Mouse (Mus musculus) mesoderm, embryonic 11.5 days (tissue): ENCODE data around the gene Itprid1.

Experiments
- DNase-seq: peaks from one replicate; pipeline ENCODE4 v3.0.0-alpha.2; 2012; ENCODE audit warnings: low read depth, low spot score

The Itprid1 gene

DNA sequence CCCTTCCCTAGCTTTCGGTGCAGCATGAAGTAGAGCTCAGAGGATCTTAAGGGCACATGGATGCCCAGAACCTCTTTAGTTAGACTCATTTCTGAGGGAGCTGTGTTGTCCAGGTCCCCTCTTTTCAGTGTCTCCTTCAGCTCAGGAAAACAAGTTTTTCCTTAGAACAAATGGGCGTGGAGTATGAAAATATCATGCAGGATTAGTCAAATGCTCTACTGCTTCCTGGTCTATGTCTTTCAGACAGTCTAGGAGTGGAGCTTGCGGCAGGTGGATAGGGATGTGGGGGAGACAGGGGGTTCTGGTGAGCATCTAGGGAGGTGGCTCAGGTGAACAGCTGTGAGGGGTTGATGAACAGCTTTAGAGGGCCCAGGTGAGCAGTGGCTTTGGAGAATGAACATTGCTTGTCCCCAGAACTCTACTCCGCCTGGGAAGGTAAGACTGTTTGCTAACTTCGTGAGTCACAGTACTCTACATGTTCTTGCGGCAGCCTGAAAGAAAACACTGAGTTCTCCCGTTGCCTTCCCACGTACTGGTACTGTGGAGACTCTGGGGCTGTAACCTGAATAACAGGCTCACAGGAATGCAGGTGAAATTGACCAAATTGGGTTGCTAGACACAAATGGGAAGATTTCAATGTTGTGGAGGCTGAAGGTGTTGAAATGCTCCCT lies at the start of gene Itprid1:
TSS of gene Itprid1 (plus strand) at position 246 of the 671 bp plus-strand sequence.
- no peak for DNase-seq

DNA sequence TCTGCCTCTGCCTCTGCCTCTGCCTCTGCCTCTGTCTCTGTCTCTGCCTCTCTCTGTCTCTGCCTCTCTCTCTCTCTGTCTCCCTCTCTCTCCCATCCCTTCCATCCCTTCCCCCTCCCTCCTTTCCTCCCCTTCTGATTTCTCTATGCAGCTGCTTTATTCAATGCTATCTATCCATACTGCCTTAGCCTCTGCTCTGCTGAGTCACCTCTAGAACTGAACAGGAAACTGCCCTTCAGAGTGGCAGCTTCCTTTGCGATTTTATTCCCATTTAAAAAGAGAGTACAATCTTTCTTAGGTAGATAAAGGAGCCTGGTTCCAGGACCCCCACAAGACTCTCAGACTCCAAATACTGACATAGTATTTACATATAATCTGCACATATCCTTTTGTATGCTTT lies 47.1 kb upstream of the Itprid1 start:
- DNase-seq, result no peak

DNA sequence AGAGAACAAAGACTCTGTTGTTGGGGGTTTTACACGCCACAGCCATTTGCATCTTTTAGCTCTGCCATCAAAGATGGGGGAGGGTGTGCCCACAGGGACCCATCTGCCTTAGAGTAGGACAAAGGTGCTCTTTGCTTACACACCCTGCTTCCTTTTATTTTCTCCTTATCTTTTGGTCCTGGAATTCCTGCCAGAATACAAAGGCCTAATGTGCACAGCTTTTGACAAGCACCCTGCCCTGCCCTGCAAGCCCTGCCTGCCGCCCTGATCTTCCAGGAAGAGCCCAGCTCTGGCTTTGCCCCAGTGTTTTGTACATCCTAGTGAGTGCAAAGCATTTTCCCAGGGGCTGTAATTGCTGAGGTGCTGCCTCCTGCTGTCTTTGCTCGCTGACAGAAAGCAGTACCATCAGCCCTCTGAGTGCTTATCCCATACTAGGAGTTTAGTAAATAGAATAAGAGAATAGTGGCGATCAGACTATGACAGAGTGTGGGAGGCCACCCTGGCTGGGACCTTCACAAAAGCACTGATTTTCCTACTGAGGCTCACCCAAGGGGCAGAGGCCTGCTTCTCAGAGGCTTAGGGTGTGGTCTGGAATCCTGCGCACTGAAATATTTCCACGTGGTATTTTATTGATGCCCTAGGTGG lies 44.7 kb upstream of the Itprid1 start:
- peak; percentile 68 for DNase-seq

DNA sequence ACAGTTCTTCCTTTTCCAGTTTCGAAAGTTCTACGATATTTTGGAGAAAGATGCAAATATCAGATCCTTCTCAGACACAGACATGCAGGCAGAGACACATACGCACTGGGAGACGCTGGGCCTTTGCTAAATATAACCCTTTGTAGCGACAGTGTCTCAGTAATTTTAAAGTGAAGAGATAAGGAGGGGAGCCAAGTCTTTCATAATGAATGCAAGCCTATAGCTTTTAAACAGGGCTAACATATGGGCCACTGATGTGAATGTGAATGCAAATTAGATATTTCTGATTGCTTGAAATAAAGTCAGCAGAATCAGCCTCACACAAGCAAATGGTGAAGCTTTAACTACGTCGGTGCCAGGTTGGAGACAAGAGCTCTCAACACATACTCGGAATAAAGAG lies 44.2 kb upstream of the Itprid1 start:
- DNase-seq, result no peak

GRCm38 (mm10) chr6:55802686-55803085 lies 34.0 kb upstream of the Itprid1 start:
- no peak for DNase-seq

GRCm38 (mm10) chr6:55803357-55803756 lies 33.3 kb upstream of the Itprid1 start:
- no peak for DNase-seq

- DNase-seq, result peak; percentile 72
Observed at GRCm38 (mm10) chr6:55803991-55804680, 32.6 kb upstream of the Itprid1 start.

DNA sequence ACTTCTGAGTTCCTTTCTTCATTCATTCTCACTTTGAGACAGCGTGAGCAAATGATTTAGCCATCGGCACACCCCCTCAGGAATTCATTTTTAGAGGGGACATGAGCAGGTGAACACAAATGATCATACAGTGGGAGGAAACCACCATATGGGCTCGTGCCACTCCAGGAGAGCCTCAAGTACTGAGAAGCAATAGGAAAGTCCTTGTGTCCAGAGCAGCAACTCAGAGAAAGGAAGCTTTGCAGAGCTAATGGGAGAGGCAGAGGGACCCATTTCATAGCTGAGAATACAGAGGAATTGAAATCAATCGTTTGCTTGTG lies 32.1 kb upstream of the Itprid1 start:
- DNase-seq, result no peak

DNA sequence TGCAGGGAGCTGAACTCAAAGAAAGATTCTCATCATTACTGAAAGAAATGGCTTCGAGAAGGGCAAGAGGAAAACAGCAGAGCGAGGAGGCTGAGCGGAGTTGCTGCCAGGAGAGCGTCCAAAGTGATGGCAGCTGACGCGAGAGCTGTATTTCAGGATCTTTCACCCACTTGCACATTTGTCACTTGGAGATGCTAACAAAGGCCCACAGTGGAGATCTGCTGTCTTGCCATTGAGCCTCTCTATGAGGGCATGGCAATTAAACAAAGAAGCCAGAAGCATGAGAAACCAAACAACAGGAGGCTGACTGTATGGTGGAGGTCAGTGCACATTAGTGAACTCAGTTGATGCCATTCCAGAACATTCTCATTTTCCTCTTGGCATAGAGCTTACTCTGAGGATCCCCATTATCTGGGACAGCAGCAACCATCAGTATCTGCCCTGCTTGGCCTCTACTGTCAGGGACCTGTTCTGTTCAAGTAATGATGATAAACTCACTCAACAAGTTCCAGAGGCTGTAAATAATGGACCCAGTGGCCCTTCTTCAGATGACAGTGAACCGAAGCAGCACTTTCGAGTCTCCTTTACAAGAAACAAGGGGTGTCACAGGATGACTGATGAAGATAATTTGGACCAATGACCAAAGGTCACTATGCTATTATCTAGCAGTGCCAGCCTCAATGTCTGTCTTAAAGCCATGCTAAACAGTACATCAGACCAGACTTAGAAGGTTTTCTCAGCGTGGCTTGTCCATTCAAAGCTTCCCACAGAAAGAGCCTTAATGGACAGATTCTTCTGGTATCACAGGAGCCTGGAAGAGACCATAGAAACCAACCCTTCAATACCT lies 31.2 kb upstream of the Itprid1 start:
- DNase-seq, result no peak

GRCm38 (mm10) chr6:55806537-55806936 lies 30.2 kb upstream of the Itprid1 start:
- no peak for DNase-seq

DNA sequence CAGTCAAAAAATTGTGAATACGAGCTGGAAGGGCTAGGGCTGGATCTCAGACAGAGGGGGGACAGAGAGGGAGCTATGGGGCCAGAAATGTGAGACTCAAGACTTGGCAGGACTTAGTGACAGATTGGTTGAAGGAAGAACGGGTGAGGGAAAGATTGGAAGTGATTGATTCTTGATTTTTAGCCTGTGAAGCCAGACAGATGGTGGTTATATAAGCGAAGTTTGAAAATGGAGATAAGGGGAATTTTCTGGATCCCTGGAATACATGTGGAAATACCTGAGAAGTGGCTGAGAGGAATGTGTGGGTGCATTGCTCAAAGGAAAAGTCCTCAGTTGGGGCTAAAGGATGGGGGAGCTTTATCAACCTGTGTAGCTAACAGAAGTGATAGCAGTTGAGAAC lies 28.0 kb upstream of the Itprid1 start:
- no peak for DNase-seq

- no peak for DNase-seq
Observed at GRCm38 (mm10) chr6:55811153-55811552, 25.5 kb upstream of the Itprid1 start.

DNA sequence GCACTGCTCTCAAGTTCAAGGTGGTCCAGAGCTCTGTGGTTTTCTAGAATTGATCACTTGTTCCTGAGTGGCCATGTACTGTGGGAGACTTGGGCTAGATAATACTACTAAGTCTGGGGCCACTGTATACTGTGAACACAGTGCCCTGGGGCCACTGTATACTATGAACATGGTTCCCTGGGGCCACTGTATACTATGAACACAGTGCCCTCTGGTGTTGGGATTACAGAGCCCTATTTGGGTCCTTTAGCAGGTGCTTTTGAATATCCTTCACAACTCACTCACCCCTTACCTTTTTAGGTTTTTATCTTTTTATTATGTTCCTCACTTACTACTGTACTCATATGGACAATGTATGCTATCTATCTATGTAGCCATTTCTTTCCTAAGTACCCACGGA lies 24.3 kb upstream of the Itprid1 start:
- no peak for DNase-seq

DNA sequence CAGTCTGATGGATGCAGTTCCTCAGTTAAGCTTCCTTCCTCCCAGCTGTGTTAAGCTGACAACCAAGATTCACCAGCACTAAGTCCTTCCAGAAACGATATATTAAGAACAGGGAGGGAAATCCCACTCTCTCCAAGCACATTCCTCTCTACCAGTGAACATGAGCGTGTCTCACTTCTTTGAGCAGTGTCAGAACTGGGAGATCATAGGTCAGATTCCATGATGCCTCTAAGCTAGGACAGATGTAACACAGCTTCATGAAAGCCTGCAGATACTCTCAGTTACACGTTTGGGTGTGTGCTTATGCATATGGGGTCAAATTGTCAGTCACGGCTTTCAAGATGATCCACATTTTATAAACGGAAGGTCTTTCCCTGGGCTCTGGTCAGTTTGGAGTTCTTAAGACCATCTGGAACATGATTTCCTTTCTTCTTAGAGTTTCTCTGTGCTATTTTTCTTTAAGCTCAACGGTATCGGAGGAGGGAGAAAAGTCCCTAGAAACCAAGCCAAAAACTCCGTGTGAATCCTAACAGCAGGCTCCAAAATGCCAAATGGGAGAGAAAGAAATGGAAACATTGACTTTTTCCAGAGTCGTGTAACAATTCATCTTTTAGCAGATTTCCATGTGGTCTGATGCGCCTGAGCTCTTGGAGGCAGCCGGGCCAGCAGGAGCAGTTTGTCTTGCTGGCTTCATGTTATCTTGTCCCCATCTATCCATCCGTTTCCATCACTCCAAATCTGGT lies 22.3 kb upstream of the Itprid1 start:
- peak; percentile 52 for DNase-seq

- DNase-seq, result no peak
Observed at GRCm38 (mm10) chr6:55816911-55817310, 19.8 kb upstream of the Itprid1 start.

DNA sequence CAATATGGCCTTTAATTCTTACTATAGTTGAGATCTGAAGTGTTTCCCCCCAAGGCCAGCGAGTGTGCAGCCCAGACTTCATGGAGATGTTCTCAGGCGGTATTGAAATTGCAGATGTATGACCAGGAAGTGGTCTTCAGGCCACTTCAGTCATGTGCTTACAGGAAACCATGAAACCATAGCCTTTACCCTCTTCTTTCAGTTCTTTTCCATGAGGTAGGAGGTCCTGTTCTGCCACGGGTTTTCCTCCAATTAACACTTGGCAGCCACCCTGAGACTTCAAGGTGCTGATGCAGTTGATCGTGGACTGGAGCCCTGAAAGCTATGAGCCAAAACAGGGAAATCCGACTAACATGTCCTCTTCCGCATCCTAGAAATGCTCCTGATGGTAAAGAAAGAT lies 7.0 kb upstream of the Itprid1 start:
- no peak for DNase-seq

DNA sequence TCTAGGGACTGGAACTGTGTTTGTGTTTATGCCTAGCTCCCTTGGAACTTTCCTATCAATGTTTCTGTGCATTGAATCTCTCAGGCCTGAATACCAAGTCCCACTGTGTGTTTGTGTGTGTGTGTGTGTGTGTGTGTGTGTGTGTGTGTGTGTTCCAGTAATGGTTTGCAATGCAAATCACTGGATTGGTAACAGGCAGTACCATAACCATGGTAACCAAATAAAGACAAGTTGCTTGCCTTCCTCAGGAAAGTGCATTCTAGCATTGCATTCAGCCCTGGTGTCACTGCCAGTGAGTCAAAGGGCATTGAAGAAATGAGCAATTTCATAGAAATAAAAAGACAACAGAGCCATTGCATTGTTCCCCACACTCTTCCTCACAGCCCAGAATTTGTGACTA lies 15.9 kb downstream of the Itprid1 start:
- DNase-seq, result no peak

DNA sequence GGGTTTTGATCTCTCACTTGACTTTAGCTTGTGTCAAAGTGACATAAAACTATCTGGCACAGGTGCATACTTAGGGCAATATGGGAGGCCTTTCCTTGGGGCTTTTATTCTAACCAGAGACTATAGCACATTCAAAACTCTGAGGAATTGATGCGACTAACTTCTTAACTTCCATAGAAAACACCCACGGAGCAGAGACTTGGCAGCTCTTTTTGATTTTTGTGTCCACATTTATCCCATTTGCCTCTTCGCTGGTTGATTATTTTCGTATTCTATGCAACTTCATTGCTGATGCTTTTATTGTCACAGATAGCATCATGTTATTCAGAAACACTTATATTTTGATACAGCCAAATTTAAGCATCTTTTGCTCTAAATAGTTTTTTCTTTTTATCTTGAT lies 19.4 kb downstream of the Itprid1 start:
- DNase-seq, result no peak

DNA sequence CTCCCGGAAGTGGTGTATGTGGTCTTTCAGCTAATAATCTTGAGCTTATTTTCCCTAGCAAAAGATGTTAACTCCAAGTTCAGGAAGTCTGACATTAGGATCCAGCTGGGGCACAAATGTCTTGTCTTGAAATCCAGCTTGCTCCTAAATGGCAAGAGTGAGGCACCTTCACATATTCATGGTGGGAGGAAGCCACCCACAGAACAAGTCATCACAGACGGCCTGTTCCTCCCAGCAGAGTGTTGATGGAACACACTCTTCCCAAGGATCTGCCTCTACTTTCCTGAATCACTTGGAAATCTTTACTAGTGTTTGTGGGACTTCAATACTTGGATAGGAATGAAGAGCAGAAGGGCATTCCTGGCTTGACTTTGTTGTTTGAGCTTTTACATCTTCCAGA lies 28.5 kb downstream of the Itprid1 start:
- no peak for DNase-seq

GRCm38 (mm10) chr6:55879356-55879960 lies 42.8 kb downstream of the Itprid1 start:
- no peak for DNase-seq

GRCm38 (mm10) chr6:55880886-55881285 lies 44.2 kb downstream of the Itprid1 start:
- peak; percentile 63 for DNase-seq
